Mouse (Mus musculus): ENCODE measurements around the gene Ccdc57.

The Ccdc57 gene

GRCm38 (mm10) chr11:120932564-120933398, at the start of gene Ccdc57:
TSS of gene Ccdc57 (minus strand) at chr11:120932872.
- peak; percentile 63 to 83 for DNase-seq (ENCODE audit: low spot score in 2 of 2)

GRCm38 (mm10) chr11:120982459-120982858, 49.8 kb upstream of the Ccdc57 start:
- no peak for DNase-seq (ENCODE audit: low spot score in 2 of 2)

GRCm38 (mm10) chr11:120981661-120982060, 49.0 kb upstream of the Ccdc57 start:
- DNase-seq (ENCODE audit: low spot score in 2 of 2) = no peak

- DNase-seq (ENCODE audit: low spot score in 2 of 2) = no peak
Observed at GRCm38 (mm10) chr11:120980427-120981035, 47.9 kb upstream of the Ccdc57 start.

DNA sequence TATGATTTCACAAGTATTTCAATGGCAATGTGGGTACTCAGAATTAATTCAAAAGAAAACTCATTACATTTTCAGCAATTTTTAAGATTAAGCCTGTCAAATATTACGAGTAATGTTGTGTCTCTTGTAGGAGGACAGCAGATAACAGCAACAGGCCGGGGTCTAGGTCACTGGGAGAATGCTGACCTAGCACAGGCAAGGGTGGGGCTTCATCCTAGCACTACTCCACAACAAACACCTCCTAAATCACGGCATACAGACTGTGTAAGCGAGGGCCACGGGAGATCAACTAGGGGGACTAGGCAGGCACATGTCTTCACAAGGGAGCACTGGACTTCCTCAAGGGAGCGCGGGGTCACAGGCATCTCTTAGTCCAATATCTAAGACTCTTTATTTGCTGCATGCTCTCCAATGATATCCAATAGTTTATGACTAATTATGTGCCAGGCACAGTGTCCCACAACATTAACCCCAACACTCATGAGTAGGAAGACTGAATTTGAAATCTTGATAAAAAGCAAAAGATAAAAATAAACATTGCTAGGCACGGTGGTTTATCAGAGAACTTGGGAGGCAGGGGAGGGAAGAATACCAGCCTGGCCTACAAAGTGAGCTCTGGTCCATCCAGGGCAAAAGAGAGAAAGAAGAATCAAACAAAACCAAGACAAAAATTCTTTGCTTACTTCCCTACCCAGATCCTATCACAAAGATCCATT, 47.2 kb upstream of the Ccdc57 start:
- DNase-seq (ENCODE audit: low spot score in 2 of 2) = no peak

DNA sequence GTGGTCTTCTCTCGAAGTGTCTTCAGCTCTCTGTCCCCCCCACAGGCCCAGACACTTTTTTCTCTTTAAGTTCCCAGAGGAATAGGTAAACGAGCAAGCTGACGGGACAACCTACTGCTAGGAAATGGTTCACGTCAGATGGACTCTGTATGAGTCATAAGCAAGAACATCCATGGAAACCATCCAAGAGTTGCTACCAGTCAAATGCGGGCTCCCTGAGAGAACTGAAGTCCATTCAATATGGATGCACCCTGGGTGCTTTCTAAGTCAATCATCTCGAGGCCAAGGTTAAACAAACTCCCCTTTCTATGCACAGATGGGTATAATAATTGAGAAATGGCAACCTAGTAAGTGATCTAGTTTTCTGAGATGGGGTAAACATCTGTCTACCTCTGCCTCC, 40.6 kb upstream of the Ccdc57 start:
- DNase-seq (ENCODE audit: low spot score in 2 of 2) = no peak

GRCm38 (mm10) chr11:120971237-120971636, 38.6 kb upstream of the Ccdc57 start:
- DNase-seq (ENCODE audit: low spot score in 2 of 2) = no peak

DNA sequence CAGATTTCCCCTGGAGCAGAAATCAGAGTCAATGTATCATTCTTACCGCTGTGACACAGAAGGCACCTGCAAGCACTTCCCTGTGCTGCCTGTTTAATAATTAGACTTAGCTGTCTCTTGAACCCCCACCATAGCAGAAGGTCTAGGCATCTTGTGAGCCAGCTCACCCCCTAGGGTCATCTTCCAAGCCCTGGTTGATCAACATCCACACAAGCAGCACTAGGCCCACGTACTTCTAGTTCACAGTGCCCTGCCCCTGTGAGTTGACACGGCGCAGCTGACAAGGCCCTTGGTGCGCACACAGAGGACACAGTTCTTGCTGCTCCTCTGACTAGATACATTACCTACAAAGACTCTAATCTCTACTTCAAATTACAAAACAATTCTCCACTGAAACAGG, 37.1 kb upstream of the Ccdc57 start:
- no peak for DNase-seq (ENCODE audit: low spot score in 2 of 2)

DNA sequence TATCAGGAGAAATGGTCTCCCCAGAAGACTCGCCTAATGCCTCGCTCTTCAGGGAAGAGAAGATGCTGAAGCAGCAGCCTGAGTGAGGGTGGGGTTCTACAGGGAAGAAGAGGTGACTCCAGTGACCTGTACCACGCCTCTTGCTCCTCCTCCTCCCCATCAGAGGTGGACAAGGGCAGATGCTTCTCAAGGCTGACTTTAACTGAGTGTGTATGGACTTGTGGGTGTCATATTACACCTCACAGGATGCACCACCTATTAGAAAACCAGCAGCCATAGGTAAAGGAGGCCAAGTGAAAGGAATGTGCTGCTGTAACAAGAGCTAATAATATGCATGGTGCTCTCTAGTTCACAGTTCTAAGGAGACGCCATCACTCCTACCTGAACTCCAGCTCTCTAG, 32.9 kb upstream of the Ccdc57 start:
- no peak for DNase-seq (ENCODE audit: low spot score in 2 of 2)

- DNase-seq (ENCODE audit: low spot score in 2 of 2) = no peak
Observed at GRCm38 (mm10) chr11:120964195-120965157, 31.8 kb upstream of the Ccdc57 start.

GRCm38 (mm10) chr11:120962909-120963308, 30.2 kb upstream of the Ccdc57 start:
- DNase-seq (ENCODE audit: low spot score in 2 of 2) = no peak

DNA sequence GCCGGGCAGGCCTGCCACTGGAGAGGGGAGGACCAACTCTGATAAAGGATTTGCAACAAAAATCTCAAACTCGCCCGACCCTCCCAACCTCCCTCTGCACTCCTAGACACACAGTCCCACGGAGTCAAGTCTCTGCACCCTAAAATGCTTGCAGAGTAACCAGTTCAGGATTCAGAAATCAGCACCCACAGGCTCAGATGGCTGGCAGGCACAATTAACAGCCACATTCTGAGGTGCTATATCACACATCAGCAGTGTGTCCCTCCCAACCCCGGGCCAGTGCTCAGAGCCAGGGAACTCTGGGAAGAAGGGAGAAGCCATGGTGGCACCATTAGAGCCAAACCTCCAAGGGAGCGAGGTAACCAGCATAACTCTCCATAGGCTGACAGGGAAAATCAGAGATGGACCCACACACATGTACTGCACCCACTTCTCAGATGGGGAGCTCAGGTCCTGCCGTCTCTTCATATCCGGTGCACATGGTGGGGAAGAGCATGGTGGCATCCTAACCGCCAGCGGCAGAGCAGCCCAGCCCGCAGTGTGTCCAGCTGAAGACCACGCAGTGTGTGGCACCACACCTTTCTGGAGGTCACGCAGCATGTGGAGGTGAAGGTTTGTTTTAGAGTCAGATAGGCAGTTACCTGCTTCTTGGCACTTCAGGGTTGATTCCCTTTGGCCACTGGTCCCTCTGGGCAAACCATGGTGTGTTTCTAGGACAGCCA, 29.5 kb upstream of the Ccdc57 start:
- no peak for DNase-seq (ENCODE audit: low spot score in 2 of 2)

DNA sequence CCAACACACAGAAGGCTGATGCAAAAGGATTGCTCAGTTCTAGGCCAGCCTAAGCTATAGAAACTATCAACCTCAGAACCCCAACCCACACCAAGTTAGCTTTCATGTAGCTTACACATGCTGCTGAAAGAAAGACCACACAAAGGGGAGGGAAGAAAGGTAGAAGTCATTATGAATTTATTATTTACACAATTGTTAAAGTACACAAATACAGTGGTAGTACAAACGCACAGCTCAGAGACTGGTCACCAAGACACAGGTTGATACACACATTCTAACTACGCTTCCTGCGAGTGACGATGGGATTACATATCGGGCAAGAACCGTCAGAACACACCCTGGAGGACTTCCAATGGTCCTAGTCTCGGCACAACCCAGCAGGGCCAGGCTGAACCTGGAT, 28.9 kb upstream of the Ccdc57 start:
- DNase-seq (ENCODE audit: low spot score in 2 of 2) = no peak

DNA sequence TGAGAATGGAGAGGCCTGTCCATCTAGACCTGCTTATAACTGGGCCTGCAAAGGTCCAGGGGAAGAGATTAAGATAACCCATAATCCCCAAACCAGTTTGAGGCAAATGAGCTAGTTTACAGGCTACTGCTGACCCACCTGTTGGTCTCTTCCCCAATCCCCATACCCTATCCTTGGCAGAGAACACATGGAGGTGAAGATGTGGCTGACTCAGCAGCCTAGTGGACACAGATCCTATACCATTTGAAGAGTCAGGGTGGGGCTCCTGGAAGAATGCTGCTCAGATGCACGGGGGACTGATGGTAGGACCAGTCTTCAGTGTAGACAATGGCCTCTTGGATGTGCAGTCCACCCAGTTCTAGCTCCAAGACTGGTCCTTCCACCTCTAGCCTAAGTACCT, 27.6 kb upstream of the Ccdc57 start:
- no peak for DNase-seq (ENCODE audit: low spot score in 2 of 2)

- DNase-seq (ENCODE audit: low spot score in 2 of 2) = peak in 1 of 2 experiments; percentile 25
Observed at GRCm38 (mm10) chr11:120959564-120959963, 26.9 kb upstream of the Ccdc57 start.

- no peak for DNase-seq (ENCODE audit: low spot score in 2 of 2)
Observed at GRCm38 (mm10) chr11:120959066-120959465, 26.4 kb upstream of the Ccdc57 start.

GRCm38 (mm10) chr11:120957731-120958257, 25.1 kb upstream of the Ccdc57 start:
- DNase-seq (ENCODE audit: low spot score in 2 of 2) = no peak

- no peak for DNase-seq (ENCODE audit: low spot score in 2 of 2)
Observed at GRCm38 (mm10) chr11:120957052-120957451, 24.4 kb upstream of the Ccdc57 start.

DNA sequence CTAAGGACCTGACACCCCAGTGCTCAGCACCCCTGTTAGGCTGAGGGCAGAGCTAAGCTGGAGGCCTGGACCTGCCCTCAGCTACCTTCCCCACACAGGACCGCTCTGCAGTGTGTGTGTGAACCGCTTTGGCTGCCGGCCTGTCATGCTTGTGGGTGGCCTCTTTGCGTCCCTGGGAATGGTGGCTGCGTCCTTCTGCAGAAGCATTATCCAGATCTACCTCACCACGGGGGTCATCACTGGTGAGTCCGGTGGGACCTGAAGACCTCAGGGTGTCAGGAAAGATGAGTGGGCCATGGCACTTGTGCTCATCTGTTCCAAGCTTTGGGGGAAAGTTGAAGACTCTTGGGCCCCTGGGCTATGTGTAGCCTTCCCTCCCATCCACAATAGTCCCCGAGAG, 23.0 kb upstream of the Ccdc57 start:
- no peak for DNase-seq (ENCODE audit: low spot score in 2 of 2)

DNA sequence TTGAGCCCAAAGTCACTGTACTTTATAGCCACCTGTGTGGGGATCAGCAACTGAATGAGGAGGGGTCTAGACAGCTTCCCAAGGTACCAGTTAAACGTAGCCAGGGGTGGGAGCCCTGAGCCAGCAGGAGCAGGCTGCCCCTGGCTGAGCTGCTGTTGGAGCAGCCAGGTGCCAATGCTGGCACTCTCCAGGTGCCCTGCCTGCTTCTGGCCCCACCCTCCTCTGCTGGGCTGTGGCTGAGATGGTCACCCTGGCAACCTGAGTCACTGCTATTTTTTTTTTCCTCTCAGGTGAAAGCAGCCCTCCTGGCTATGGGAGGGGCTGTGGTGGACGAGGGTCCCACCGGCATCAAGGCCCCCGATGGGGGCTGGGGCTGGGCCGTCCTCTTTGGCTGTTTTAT, 22.3 kb upstream of the Ccdc57 start:
- no peak for DNase-seq (ENCODE audit: low spot score in 2 of 2)

All from thymus, postnatal 10 days (tissue).